Mouse (Mus musculus): ENCODE measurements around the gene Ccdc60. TPM values are rescaled to one million over a fixed set of nuclear protein-coding genes. Genes with fewer than 3 reads are reported as not detected.

The Ccdc60 gene
- polyA plus RNA-seq, 1 experiment = not detected

GRCm38 (mm10) chr5:116165203-116165888, 123.4 kb downstream of the Ccdc60 start:
- no peak for TF ChIP-seq GATA1 (IDR thresholded peaks at IDR 0.05; ENCODE audit: low read length)

GRCm38 (mm10) chr5:116154811-116155210, 134.0 kb downstream of the Ccdc60 start:
- TF ChIP-seq GATA1 (IDR thresholded peaks at IDR 0.05; ENCODE audit: low read length) = no peak

- TF ChIP-seq GATA1 (IDR thresholded peaks at IDR 0.05; ENCODE audit: low read length) = no peak
These were observed 144.1 kb downstream of the Ccdc60 start for GRCm38 (mm10) chr5:116144711-116145110.

GRCm38 (mm10) chr5:116140682-116141081, 148.1 kb downstream of the Ccdc60 start:
- TF ChIP-seq GATA1 (IDR thresholded peaks at IDR 0.05; ENCODE audit: low read length) = no peak

GRCm38 (mm10) chr5:116123344-116123743, 165.4 kb downstream of the Ccdc60 start:
- no peak for TF ChIP-seq GATA1 (IDR thresholded peaks at IDR 0.05; ENCODE audit: low read length)

- no peak for TF ChIP-seq GATA1 (IDR thresholded peaks at IDR 0.05; ENCODE audit: low read length)
These were observed 172.2 kb downstream of the Ccdc60 start for GRCm38 (mm10) chr5:116116567-116116966.

- TF ChIP-seq GATA1 (IDR thresholded peaks at IDR 0.05; ENCODE audit: low read length) = no peak
These were observed 172.7 kb downstream of the Ccdc60 start for GRCm38 (mm10) chr5:116116110-116116509.

- TF ChIP-seq GATA1 (IDR thresholded peaks at IDR 0.05; ENCODE audit: low read length) = no peak
These were observed 173.5 kb downstream of the Ccdc60 start for GRCm38 (mm10) chr5:116115071-116115834.

GRCm38 (mm10) chr5:116108651-116109050, 180.1 kb downstream of the Ccdc60 start:
- TF ChIP-seq GATA1 (IDR thresholded peaks at IDR 0.05; ENCODE audit: low read length) = no peak

- no peak for TF ChIP-seq GATA1 (IDR thresholded peaks at IDR 0.05; ENCODE audit: low read length)
These were observed 204.6 kb downstream of the Ccdc60 start for GRCm38 (mm10) chr5:116084231-116084630.

- no peak for TF ChIP-seq GATA1 (IDR thresholded peaks at IDR 0.05; ENCODE audit: low read length)
These were observed 205.7 kb downstream of the Ccdc60 start, which contains the start of gene Tmem233 for GRCm38 (mm10) chr5:116083081-116083480. TSS of gene Tmem233 (minus strand) at chr5:116083244.

- TF ChIP-seq GATA1 (IDR thresholded peaks at IDR 0.05; ENCODE audit: low read length) = no peak
These were observed 206.4 kb downstream of the Ccdc60 start for GRCm38 (mm10) chr5:116082241-116082900.

- TF ChIP-seq GATA1 (IDR thresholded peaks at IDR 0.05; ENCODE audit: low read length) = no peak
These were observed 207.2 kb downstream of the Ccdc60 start for GRCm38 (mm10) chr5:116081616-116082015.

- TF ChIP-seq GATA1 (IDR thresholded peaks at IDR 0.05; ENCODE audit: low read length) = no peak
These were observed 208.0 kb downstream of the Ccdc60 start for GRCm38 (mm10) chr5:116080736-116081135.

Other genes starting within 250 kb of the Ccdc60 start
- not detected in 2 replicates for gene Tmem233, start 205.7 kb downstream of the Ccdc60 start, polyA plus RNA-seq (2012)
- gene Hspb8, start 133.9 kb upstream of the Ccdc60 start, polyA plus RNA-seq (2012) = not detected in 2 replicates

Data from G1E-ER4 (cell line).